Mouse (Mus musculus) spleen, adult 2 months (tissue): ENCODE data around the gene Pml. TPM values are rescaled to one million over a fixed set of nuclear protein-coding genes. Genes with fewer than 3 reads are reported as not detected.
"Not testable (repeated sequence)": the region's sequence is repeated elsewhere in the genome, so short reads cannot be mapped to it uniquely, and the experiment has no call there.

Experiments used
- DNase-seq, 2 experiments: peaks; one replicate each; pipeline versions ENCODE4 v3.0.0 to v3.0.0-alpha.2; 2012 to 2021; ENCODE audit warnings: low spot score in 2 of 2, low read depth in 1 of 2
- H3K27ac ChIP-seq: fragments of 200-500 bp; 2 replicates; pipeline ENCODE4 v1.5.1; 2012; ENCODE audit warnings: low read length, inconsistent platforms; ENCODE audit not compliant: insufficient read depth
- H3K27me3 ChIP-seq: fragments of 200-500 bp; 2 replicates; pipeline ENCODE4 v1.6.1; 2012; ENCODE audit warnings: mild to moderate bottlenecking, moderate library complexity, low read length, inconsistent platforms; ENCODE audit not compliant: control insufficient read depth, insufficient read depth
- H3K36me3 ChIP-seq: fragments of 200-500 bp; 2 replicates; pipeline ENCODE4 v1.6.1; 2012; ENCODE audit warnings: mild to moderate bottlenecking, low read length, inconsistent platforms; ENCODE audit not compliant: control insufficient read depth, insufficient read depth
- H3K4me1 ChIP-seq: fragments of 200-500 bp; 2 replicates; pipeline ENCODE4 v1.6.1; 2011; ENCODE audit warnings: inconsistent platforms; ENCODE audit not compliant: control insufficient read depth, insufficient read depth, insufficient read length
- H3K4me3 ChIP-seq: fragments of 200-500 bp; 2 replicates; pipeline ENCODE4 v1.5.1; 2011; ENCODE audit warnings: mild to moderate bottlenecking, inconsistent platforms; ENCODE audit not compliant: insufficient read depth, insufficient read length; ENCODE audit errors: extremely low read depth
- CTCF ChIP-seq: fragments of 200-500 bp; IDR thresholded peaks from 2 replicates; pipeline ENCODE4 v1.5.1; 2011; ENCODE audit warnings: mild to moderate bottlenecking, inconsistent platforms; ENCODE audit not compliant: insufficient read depth, insufficient read length, insufficient replicate concordance; ENCODE audit errors: extremely low read depth
- POLR2A ChIP-seq: fragments of 200-500 bp; IDR thresholded peaks from 2 replicates; pipeline ENCODE4 v1.6.1; 2011; ENCODE audit warnings: low read depth, low read length, inconsistent platforms
- WGBS: fragments of 180-500 bp; shearing (Covaris S2); methylation state at CpG from one replicate; pipeline ENCODE4 v1.1.7; 2018; 5-methylcytosine and 5-hydroxymethylcytosine counted together
- polyA plus RNA-seq: library from polyadenylated mRNA; depleted of rRNA; stranded (reverse); fragments of >200 nt; gene quantifications from 2 replicates; pipeline ENCODE4 v1.2.3, GENCODE M21; 2012

The Pml gene
- polyA plus RNA-seq, 1 experiment, result 91.6 TPM

- TF ChIP-seq POLR2A (no peak), CTCF (no peak)
- H3K4me3 ChIP-seq, result no peak overlapping the region
- no peaks in the 10 kb centered on the region for H3K36me3 ChIP-seq
- H3K4me1 ChIP-seq, result peaks cover 36% of the 10 kb centered on the region; the same call in 1 of the 2 replicates
- peak overlapping the region; percentile 93 for H3K27ac ChIP-seq
- WGBS, result 53% methylated on average over 2 of the region's 2 CpGs
- DNase-seq, result peak; percentile 54 to 57
- no peaks in the 10 kb centered on the region for H3K27me3 ChIP-seq
Measured at GRCm38 (mm10) chr9:58272068-58272541, 22.5 kb upstream of the Pml start.

GRCm38 (mm10) chr9:58271551-58271950 is 22.0 kb upstream of the Pml start:
- not testable (repeated sequence) for H3K36me3 ChIP-seq, H3K4me3 ChIP-seq, H3K27me3 ChIP-seq, DNase-seq
- H3K4me1 ChIP-seq, result peaks cover 42% of the 10 kb centered on the region; the same call in 1 of the 2 replicates
- H3K27ac ChIP-seq, result peak overlapping the region; percentile 93
- 53% methylated on average over 9 of the region's 9 CpGs for WGBS

DNA sequence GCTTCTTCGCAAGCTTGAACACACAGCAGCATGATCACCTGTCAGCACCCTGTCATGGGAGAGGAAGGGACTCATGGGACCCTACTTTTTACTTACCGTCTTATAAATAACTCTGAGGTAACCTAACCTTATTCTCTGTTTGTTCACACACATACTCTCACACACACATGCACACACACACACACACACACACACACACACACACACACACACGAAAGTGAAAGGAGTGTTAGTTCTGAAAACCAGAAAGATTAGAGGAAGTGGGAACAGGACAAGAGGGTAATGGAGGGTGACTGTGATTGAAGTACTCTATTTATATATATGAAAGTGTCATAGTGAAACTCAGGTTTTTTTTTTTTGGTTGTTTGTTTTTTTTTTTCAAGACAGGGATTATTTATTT is 21.5 kb upstream of the Pml start:
- WGBS, result 16% methylated on average over 3 of the region's 3 CpGs
- DNase-seq, result peak; percentile 71 to 83
- Histone ChIP-seq H3K27me3 (no peaks in the 10 kb centered on the region), H3K36me3 (no peaks in the 10 kb centered on the region), H3K4me1 (peaks cover 43% of the 10 kb centered on the region; the same call in 1 of the 2 replicates), H3K4me3 (no peak overlapping the region), H3K27ac (peak overlapping the region; percentile 93)
- no peak for TF ChIP-seq CTCF
- no peak for TF ChIP-seq POLR2A

DNA sequence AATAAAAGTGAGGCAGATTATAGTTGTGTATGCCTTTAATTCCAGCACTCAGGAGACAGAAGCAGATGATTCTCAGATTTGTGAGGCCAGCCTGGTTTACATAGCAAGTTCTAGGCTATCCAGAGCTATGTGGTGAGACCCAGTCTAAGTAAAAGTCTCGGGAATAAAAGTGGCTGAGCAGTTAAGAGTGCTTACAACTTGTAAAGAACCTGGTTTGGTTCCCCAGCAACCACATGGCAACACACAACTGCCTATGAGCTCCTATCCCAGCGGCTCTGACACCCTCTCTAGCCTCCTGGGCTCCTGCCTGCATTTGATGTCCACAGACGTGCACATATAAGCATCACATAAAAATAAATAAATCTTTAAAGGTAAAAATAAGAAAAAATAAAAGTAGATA is 20.5 kb upstream of the Pml start:
- Histone ChIP-seq H3K36me3 (no peaks in the 10 kb centered on the region), H3K27ac (peak overlapping the region; percentile 54; the same call in 1 of the 2 replicates), H3K27me3 (no peaks in the 10 kb centered on the region), H3K4me3 (no peak overlapping the region), H3K4me1 (peaks cover 46% of the 10 kb centered on the region)
- DNase-seq, result no peak
- TF ChIP-seq CTCF, result no peak
- no peak for TF ChIP-seq POLR2A
- WGBS, result 81% methylated on average over 3 of the region's 3 CpGs

DNA sequence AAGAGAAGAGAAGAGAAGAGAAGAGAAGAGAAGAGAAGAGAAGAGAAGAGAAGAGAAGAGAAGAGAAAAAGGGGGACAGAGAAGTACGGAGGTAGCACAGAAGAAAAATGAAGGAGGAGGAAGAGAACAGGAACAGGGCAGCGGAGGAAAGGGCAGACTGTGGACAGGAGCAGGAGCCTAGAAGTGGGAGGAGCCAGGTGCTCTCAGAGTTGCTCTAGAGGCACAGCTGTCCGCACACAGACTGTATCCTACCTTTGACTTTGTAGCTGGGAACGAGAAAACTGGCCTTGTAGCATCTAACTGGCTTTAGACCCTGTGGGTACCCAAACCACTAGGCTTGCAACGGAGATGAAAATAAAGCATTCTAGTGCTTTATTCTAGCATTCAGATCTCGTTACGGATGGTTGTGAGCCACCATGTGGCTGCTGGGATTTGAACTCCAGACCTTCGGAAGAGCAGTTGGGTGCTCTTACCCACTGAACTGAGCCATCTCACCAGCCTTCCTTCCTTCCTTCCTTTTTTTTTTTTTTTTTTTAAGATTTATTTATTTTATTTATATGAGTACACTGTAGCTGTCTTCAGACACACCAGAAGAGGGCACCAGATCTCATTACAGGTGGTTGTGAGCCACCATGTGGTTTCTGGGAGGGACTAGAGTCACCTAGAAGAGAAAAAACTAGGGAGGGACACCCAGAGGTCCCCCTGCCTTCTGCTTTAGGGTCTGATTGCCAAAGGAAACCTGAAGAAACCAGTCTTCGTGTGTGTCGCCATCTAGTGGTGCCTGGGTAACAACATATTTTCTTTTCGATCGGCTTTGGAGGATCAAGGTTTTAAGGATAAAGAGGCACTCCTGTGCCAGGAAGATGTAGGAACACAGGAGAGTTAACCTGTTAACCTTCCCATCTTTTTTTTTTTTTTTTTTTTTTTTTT is 19.1 kb upstream of the Pml start:
- H3K27me3 ChIP-seq, result no peaks in the 10 kb centered on the region
- H3K4me1 ChIP-seq, result peaks cover 37% of the 10 kb centered on the region
- WGBS, result 39% methylated on average over 12 of the region's 12 CpGs
- TF ChIP-seq POLR2A (no peak), CTCF (peak; percentile 48; the same call in 1 of the 2 replicates)
- H3K27ac ChIP-seq, result peak overlapping the region; percentile 36
- no peak overlapping the region for H3K4me3 ChIP-seq
- no peaks in the 10 kb centered on the region for H3K36me3 ChIP-seq
- DNase-seq, result peak; percentile 71 to 80

GRCm38 (mm10) chr9:58267046-58267445 is 17.5 kb upstream of the Pml start:
- no peak for TF ChIP-seq POLR2A
- no peak for TF ChIP-seq CTCF
- Histone ChIP-seq H3K36me3 (peaks cover 4% of the 10 kb centered on the region), H3K4me1 (peaks cover 33% of the 10 kb centered on the region), H3K27me3 (no peaks in the 10 kb centered on the region), H3K27ac (peak overlapping the region; percentile 86), H3K4me3 (no peak overlapping the region)
- WGBS, result 60% methylated on average over 3 of the region's 3 CpGs
- no peak for DNase-seq

DNA sequence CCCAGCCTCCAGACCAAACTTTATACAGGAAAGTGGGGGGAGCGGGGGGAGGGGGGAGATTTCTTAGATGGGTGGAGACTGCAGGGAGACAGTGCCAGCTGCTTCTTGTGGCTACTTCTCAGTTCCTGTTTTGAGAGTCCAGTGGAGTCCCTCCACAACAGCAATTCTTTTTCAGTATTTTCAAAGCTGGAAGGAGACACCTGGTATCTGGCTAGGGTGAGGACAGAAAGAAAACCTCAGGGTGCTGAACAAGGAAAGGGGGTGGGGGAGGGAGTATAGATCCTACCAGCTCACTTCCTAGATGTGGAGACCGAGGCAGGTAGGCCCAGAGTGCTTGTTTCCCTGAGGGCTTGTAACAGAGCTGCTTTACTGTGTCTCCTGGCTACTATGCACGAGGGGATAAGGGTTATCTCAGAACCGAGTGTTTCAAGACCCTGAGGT is 17.0 kb upstream of the Pml start:
- Histone ChIP-seq H3K36me3 (peaks cover 8% of the 10 kb centered on the region), H3K4me1 (peaks cover 30% of the 10 kb centered on the region), H3K4me3 (no peak overlapping the region), H3K27ac (peak overlapping the region; percentile 86), H3K27me3 (no peaks in the 10 kb centered on the region)
- WGBS, result 8% methylated on average over 4 of the region's 4 CpGs
- TF ChIP-seq POLR2A (no peak), CTCF (no peak)
- DNase-seq, result peak in 1 of 2 experiments; percentile 41
